Comparison of ENCODE assay signal across 22 mouse cellular contexts in genomic region chr6:46197298-46197697, GRCm38 (mm10).
"Had no signal": no experiment of that assay in that cellular context is flagged by ENCODE, and none has a peak within 500 bp of the region (broad histone marks: within the 10 kb centered on the region; RNA-seq: fewer than 3 reads in every experiment).

No protein-coding gene starts in this region.

- ATAC-seq: hindbrain, embryonic 16.5 days; hindbrain, postnatal 0 days; inflammation-experienced regulatory T-cells, adult 6 months; intestine, embryonic 15.5 days; intestine, embryonic 16.5 days; intestine, postnatal 0 days had no signal

- DNase-seq: heart, postnatal 10 days; heart, postnatal 14 days; heart, postnatal 36 days; heart, postnatal 4 days; kidney, adult 11 months; kidney, adult 18-20 months; kidney, adult 2 months; kidney, adult 8-10 months; kidney, adult 9 months; kidney, postnatal 10 days; kidney, postnatal 14 days; kidney, postnatal 25 days; kidney, postnatal 36 days; kidney, postnatal 4 days; layer of hippocampus, adult 9-11 months; layer of hippocampus, postnatal 36 days had no signal
